Mouse (Mus musculus) CD4-positive, CD25-positive, alpha-beta regulatory T cell, adult 2 months (primary cell): ENCODE measurements around the gene Ece2.

Source experiments
- DNase-seq: peaks from one replicate; pipeline ENCODE4 v3.0.0-alpha.2; 2012; ENCODE audit warnings: low read depth, low spot score

The Ece2 gene

GRCm38 (mm10) chr16:20629731-20630634 is at the start of gene Ece2:
Gene Ece2, plus strand, starts transcription at chr16:20629828.
- no peak for DNase-seq

GRCm38 (mm10) chr16:20589366-20589938 is 40.2 kb upstream of the Ece2 start, which contains the start of gene Vwa5b2:
Gene Vwa5b2, plus strand, starts transcription at chr16:20589471.
- no peak for DNase-seq

- DNase-seq: no peak
These were observed 39.5 kb upstream of the Ece2 start for GRCm38 (mm10) chr16:20589939-20590679.

GRCm38 (mm10) chr16:20590680-20591038 is 39.0 kb upstream of the Ece2 start:
- no peak for DNase-seq

GRCm38 (mm10) chr16:20591076-20591705 is 38.4 kb upstream of the Ece2 start:
- DNase-seq: no peak

- DNase-seq: no peak
These were observed 34.5 kb upstream of the Ece2 start for GRCm38 (mm10) chr16:20595060-20595673.

GRCm38 (mm10) chr16:20595737-20596136 is 33.9 kb upstream of the Ece2 start:
- no peak for DNase-seq

- no peak for DNase-seq
These were observed 32.8 kb upstream of the Ece2 start for GRCm38 (mm10) chr16:20596687-20597441.

- no peak for DNase-seq
These were observed 29.1 kb upstream of the Ece2 start for GRCm38 (mm10) chr16:20600511-20600910.

GRCm38 (mm10) chr16:20604705-20605104 is 24.9 kb upstream of the Ece2 start:
- DNase-seq: no peak

- DNase-seq: peak; percentile 90
These were observed 18.9 kb upstream of the Ece2 start for GRCm38 (mm10) chr16:20610501-20611356.

GRCm38 (mm10) chr16:20611357-20612227 is 18.0 kb upstream of the Ece2 start, which contains the start of the genes Eef1akmt4, Gm49333 and Alg3:
Gene Eef1akmt4, plus strand, starts transcription at chr16:20611593.
Gene Gm49333, plus strand, starts transcription at chr16:20611610.
Gene Alg3, minus strand, starts transcription at chr16:20611735.
- peak; percentile 92 for DNase-seq

- peak; percentile 55 for DNase-seq
These were observed 9.9 kb upstream of the Ece2 start for GRCm38 (mm10) chr16:20619541-20620398.

- DNase-seq: no peak
These were observed 9.3 kb upstream of the Ece2 start for GRCm38 (mm10) chr16:20620399-20620735.

- DNase-seq: no peak
These were observed 8.9 kb upstream of the Ece2 start for GRCm38 (mm10) chr16:20620751-20621190.

GRCm38 (mm10) chr16:20621191-20621990 is 8.2 kb upstream of the Ece2 start, which contains the start of gene Camk2n2:
Gene Camk2n2, minus strand, starts transcription at chr16:20621287.
- peak; percentile 44 for DNase-seq
